Mouse (Mus musculus) heart, embryonic 11.5 days (tissue): ENCODE measurements around the gene Phf1. TPM values are rescaled to one million over a fixed set of nuclear protein-coding genes. Genes with fewer than 3 reads are reported as not detected.

ENCODE experiments used
- ATAC-seq: fragments of 200-750 bp; cut with Nextera tagmentation; replicated peaks from 2 replicates; pipeline ENCODE4 v1.8.0; 2017; ENCODE audit warnings: moderate library complexity; ENCODE audit not compliant: insufficient number of reproducible peaks, low FRiP score, low TSS enrichment
- H3K27ac ChIP-seq: fragments of 300-500 bp; sonication (generic); 2 replicates; pipeline ENCODE4 v1.5.1; 2014; ENCODE audit warnings: mild to moderate bottlenecking, low read depth, low read length
- H3K27me3 ChIP-seq: fragments of 300-500 bp; sonication (generic); 2 replicates; pipeline ENCODE4 v1.6.1; 2014; ENCODE audit warnings: mild to moderate bottlenecking, low read length, mixed read lengths; ENCODE audit not compliant: control insufficient read depth, insufficient read depth
- H3K36me3 ChIP-seq: fragments of 300-500 bp; sonication (generic); 2 replicates; pipeline ENCODE4 v1.6.1; 2014; ENCODE audit warnings: mild to moderate bottlenecking, low read length, moderate library complexity, mixed read lengths; ENCODE audit not compliant: control insufficient read depth, insufficient read depth
- H3K4me1 ChIP-seq: fragments of 300-500 bp; sonication (generic); 2 replicates; pipeline ENCODE4 v1.6.1; 2014; ENCODE audit warnings: low read length; ENCODE audit not compliant: control insufficient read depth, insufficient read depth
- H3K4me2 ChIP-seq: fragments of 300-500 bp; sonication (generic); 2 replicates; pipeline ENCODE4 v1.6.1; 2014; ENCODE audit warnings: mild to moderate bottlenecking, moderate library complexity
- H3K4me3 ChIP-seq: fragments of 300-500 bp; sonication (generic); 2 replicates; pipeline ENCODE4 v1.5.1; 2014; ENCODE audit warnings: low read depth, low read length
- H3K9ac ChIP-seq: fragments of 300-500 bp; sonication (generic); 2 replicates; pipeline ENCODE4 v1.6.1; 2014; ENCODE audit warnings: mild to moderate bottlenecking, low read depth, low read length, moderate library complexity
- H3K9me3 ChIP-seq: fragments of 300-500 bp; sonication (generic); replicated peaks from 2 replicates; pipeline ENCODE4 v1.6.1; 2016; ENCODE audit warnings: low read length; ENCODE audit not compliant: control insufficient read depth
- WGBS: fragments of 180-500 bp; shearing (Covaris S2); extraction: QIAGEN DNeasy Blood & Tissue Kit; methylation state at CpG from one replicate; pipeline ENCODE4 v1.1.7; 2014; ENCODE audit not compliant: insufficient replicate concordance; 5-methylcytosine and 5-hydroxymethylcytosine counted together
- polyA plus RNA-seq: library from polyadenylated mRNA; unstranded; fragments of >200 nt; fragmentation: Nextera tagmentation; extraction: Ambion mirVana; gene quantifications from 2 replicates; pipeline ENCODE4 v1.2.1, GENCODE M21; 2014

Gene Phf1
- polyA plus RNA-seq, result 5.7 and 5.9 TPM in 2 replicates

- Histone ChIP-seq H3K4me1 (peaks cover 15% of the 10 kb centered on the region), H3K27ac (peak within 1 kb of the TSS; percentile 73), H3K9ac (peak within 1 kb of the TSS; percentile 82), H3K36me3 (peaks cover 15% of the 10 kb centered on the region), H3K9me3 (no peaks in the 10 kb centered on the region), H3K27me3 (no peaks in the 10 kb centered on the region), H3K4me3 (peak within 1 kb of the TSS; percentile 73), H3K4me2 (peak within 1 kb of the TSS; percentile 95)
- peak; percentile 85 for ATAC-seq
- under 1% methylated on average over 33 of the region's 43 CpGs for WGBS
Measured at GRCm38 (mm10) chr17:26932839-26933398, at the start of gene Phf1. Gene Phf1 (plus strand): TSS chr17:26933052.

DNA sequence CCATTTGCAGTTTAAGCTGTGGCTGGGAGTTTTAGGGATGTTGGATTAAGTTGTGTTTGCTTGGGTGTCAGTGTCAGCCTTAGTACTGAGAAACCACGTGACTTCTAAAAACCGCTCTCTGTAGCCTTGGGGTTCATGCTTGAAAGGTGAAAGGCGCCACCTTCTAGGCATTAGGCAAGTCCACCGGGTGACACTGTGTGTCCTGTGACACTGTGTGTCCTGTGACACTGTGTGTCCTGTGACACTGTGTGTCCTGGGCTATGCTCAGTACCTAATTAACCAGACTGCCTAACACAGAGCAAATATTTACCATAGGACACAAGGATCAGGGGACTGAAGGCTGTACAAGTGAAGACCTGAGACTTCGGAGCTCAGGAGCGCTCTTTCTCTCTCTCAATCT lies 49.3 kb upstream of the Phf1 start:
- no peak overlapping the region for H3K9ac ChIP-seq

GRCm38 (mm10) chr17:26884995-26885926 lies 47.6 kb upstream of the Phf1 start:
- Histone ChIP-seq H3K27ac (peak overlapping the region; percentile 82), H3K27me3 (no peaks in the 10 kb centered on the region), H3K36me3 (no peaks in the 10 kb centered on the region), H3K4me2 (peak overlapping the region; percentile 79), H3K4me3 (peak overlapping the region; percentile 44), H3K4me1 (peaks cover 36% of the 10 kb centered on the region), H3K9ac (peak overlapping the region; percentile 69), H3K9me3 (no peaks in the 10 kb centered on the region; the same call in 1 of the 2 replicates)
- 19% methylated on average over 25 of the region's 25 CpGs for WGBS
- ATAC-seq, result peak; percentile 71

More for the DNA sequence above, 49.3 kb upstream of the Phf1 start:
- no peaks in the 10 kb centered on the region for H3K36me3 ChIP-seq
- no peaks in the 10 kb centered on the region for H3K27me3 ChIP-seq
- no peak overlapping the region for H3K27ac ChIP-seq
- H3K4me3 ChIP-seq, result no peak overlapping the region
- no peaks in the 10 kb centered on the region; the same call in 1 of the 2 replicates for H3K9me3 ChIP-seq
- WGBS, result 77% methylated on average over 6 of the region's 6 CpGs
- no peak for ATAC-seq
- H3K4me1 ChIP-seq, result peaks cover 36% of the 10 kb centered on the region
- H3K4me2 ChIP-seq, result no peak overlapping the region

- 0 out of 2 replicates have a peak, but pooled peaks have one; percentile 19 for ATAC-seq
- no peaks in the 10 kb centered on the region for H3K27me3 ChIP-seq
Measured at GRCm38 (mm10) chr17:26886047-26886749, 46.7 kb upstream of the Phf1 start.

GRCm38 (mm10) chr17:26887926-26888325 lies 44.9 kb upstream of the Phf1 start:
- Histone ChIP-seq H3K36me3 (no peaks in the 10 kb centered on the region), H3K4me2 (no peak overlapping the region), H3K4me3 (no peak overlapping the region), H3K27me3 (no peaks in the 10 kb centered on the region), H3K27ac (no peak overlapping the region), H3K9me3 (no peaks in the 10 kb centered on the region), H3K9ac (no peak overlapping the region), H3K4me1 (peaks cover 51% of the 10 kb centered on the region)
- 13% methylated on average over 3 of the region's 3 CpGs for WGBS
- ATAC-seq, result no peak

More at GRCm38 (mm10) chr17:26886047-26886749, 46.7 kb upstream of the Phf1 start:
- H3K4me2 ChIP-seq, result peak overlapping the region; percentile 79
- peak overlapping the region; percentile 44 for H3K4me3 ChIP-seq
- WGBS, result 10% methylated on average over 30 of the region's 30 CpGs
- no peak overlapping the region for H3K27ac ChIP-seq
- no peaks in the 10 kb centered on the region for H3K9me3 ChIP-seq
- peak overlapping the region; percentile 69 for H3K9ac ChIP-seq
- no peaks in the 10 kb centered on the region for H3K36me3 ChIP-seq
- peaks cover 36% of the 10 kb centered on the region for H3K4me1 ChIP-seq

DNA sequence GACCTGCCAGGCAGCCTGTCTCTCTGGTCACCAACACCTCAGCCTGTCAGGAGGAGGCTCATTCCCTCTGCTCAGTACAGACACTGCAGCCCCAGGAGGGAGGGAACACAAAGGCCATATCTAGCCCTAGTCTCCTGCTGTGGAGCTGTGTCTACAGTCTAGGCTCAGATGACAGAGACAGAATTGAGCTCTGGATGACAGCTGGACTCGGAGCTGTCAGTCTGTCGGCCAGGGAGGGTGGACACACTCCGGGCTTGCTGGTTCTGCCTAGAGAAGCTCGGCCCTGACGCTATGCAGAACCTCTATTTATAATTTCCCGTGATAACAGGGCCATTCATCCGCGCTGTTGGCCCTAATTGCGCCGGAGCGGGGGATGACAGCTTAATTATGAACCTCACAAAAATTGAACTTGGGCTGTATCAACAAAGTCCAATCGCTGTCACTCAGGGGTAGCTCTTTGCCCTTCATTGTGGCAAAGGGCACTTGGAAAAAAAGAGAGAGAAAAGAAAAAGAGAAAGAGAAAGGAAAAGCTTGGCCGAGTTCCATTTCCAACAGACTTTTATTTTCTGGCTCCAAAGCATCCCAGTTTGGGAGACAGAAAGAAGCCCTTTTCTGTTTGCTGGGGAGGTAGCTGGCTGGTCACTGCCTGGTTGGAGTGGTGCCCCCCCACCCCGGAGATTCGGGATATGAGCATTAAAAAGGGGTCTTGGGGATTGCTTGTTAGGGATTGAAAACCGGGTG lies 40.0 kb upstream of the Phf1 start:
- no peaks in the 10 kb centered on the region for H3K9me3 ChIP-seq
- 23% methylated on average over 16 of the region's 16 CpGs for WGBS
- ATAC-seq, result peak; percentile 78
- peaks cover 38% of the 10 kb centered on the region for H3K4me1 ChIP-seq
- H3K27me3 ChIP-seq, result no peaks in the 10 kb centered on the region
- H3K27ac ChIP-seq, result peak overlapping the region; percentile 89
- H3K4me3 ChIP-seq, result 0 out of 2 replicates have a peak overlapping the region, but pooled peaks have one; percentile 4
- H3K36me3 ChIP-seq, result no peaks in the 10 kb centered on the region
- H3K9ac ChIP-seq, result peak overlapping the region; percentile 56; the same call in 1 of the 2 replicates
- peak overlapping the region; percentile 52 for H3K4me2 ChIP-seq

GRCm38 (mm10) chr17:26893492-26893891 lies 39.4 kb upstream of the Phf1 start:
- no peaks in the 10 kb centered on the region for H3K27me3 ChIP-seq
- H3K4me1 ChIP-seq, result peaks cover 31% of the 10 kb centered on the region
- 38% methylated on average over 6 of the region's 6 CpGs for WGBS
- H3K27ac ChIP-seq, result peak overlapping the region; percentile 89
- no peaks in the 10 kb centered on the region for H3K36me3 ChIP-seq
- H3K4me3 ChIP-seq, result no peak overlapping the region
- no peak for ATAC-seq
- H3K4me2 ChIP-seq, result no peak overlapping the region
- no peak overlapping the region for H3K9ac ChIP-seq
- no peaks in the 10 kb centered on the region for H3K9me3 ChIP-seq

DNA sequence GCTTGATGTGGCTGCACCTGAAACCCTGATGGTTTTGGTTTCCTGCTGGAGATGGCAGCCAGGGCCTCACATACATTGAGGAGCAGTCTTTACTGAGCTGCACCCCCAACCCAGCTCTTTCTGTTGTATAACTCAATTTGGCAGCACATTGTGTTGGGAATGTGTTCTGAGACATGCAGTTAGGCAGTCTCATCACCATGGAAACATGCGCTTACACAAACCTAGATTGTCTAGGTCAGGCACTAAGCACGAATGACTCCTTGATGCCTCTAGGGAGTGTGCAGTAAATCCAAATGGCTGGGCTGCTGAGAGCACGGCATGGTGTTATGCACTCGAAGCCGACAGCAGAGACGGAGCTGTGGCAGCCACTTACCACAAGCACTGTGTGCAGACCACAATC lies 38.5 kb upstream of the Phf1 start:
- Histone ChIP-seq H3K4me1 (peaks cover 31% of the 10 kb centered on the region), H3K4me3 (no peak overlapping the region), H3K36me3 (no peaks in the 10 kb centered on the region), H3K27ac (no peak overlapping the region), H3K9me3 (no peaks in the 10 kb centered on the region), H3K9ac (no peak overlapping the region), H3K4me2 (no peak overlapping the region), H3K27me3 (no peaks in the 10 kb centered on the region)
- 74% methylated on average over 6 of the region's 6 CpGs for WGBS
- no peak for ATAC-seq
